Mouse (Mus musculus) cortical plate, adult 2 months (tissue): Measurements from ENCODE around the gene Htt.

Source experiments
- CTCF ChIP-seq: fragments of 200-500 bp; IDR thresholded peaks from 2 replicates; pipeline ENCODE4 v1.5.1; 2011; ENCODE audit warnings: mild to moderate bottlenecking, control low read depth, low read length; ENCODE audit not compliant: insufficient read depth; ENCODE audit errors: extremely low read depth
- POLR2A ChIP-seq: fragments of 200-500 bp; IDR thresholded peaks from 2 replicates; pipeline ENCODE4 v1.6.1; 2011; ENCODE audit warnings: mild to moderate bottlenecking, low read length, control low read depth; ENCODE audit not compliant: insufficient read depth; ENCODE audit errors: extremely low read depth

- TF ChIP-seq CTCF (no peak), POLR2A (no peak)
Measured at GRCm38 (mm10) chr5:34907910-34908725, 146.6 kb downstream of the Htt start, which contains the start of gene Msantd1.
